ENCODE assay signal across 24 mouse cellular contexts in genomic region chr15:88957522-88957921, GRCm38 (mm10). TPM values are rescaled to one million over a fixed set of nuclear protein-coding genes. Genes with fewer than 3 reads are reported as not detected.
A peak's percentile ranks its signal among the peaks of the same experiment; 100 is the strongest.
DNase-seq lines count a peak whose midpoint lies in the region; ATAC-seq and TF ChIP-seq lines count a peak whose summit lies in the region.
"Had no signal": no experiment of that assay in that cellular context is flagged by ENCODE, and none has a peak within 500 bp of the region (broad histone marks: within the 10 kb centered on the region; RNA-seq: fewer than 3 reads in every experiment).

No protein-coding gene starts in this region.

- peak overlapping the region; percentile 23 for H3ac ChIP-seq in C2C12 (ENCODE audit: control insufficient read depth, insufficient read length, low read depth)

- no peaks in the 10 kb centered on the region for H3K79me2 ChIP-seq in C2C12 (ENCODE audit: control insufficient read depth, insufficient read depth)

- in situ Hi-C loops in Patski (cut with MboI; ENCODE audit: low pct_unique_long_range_greater_than_20kb): loop anchor here (10.0 kb wide), 1 partner anchor 247 kb away; no protein-coding TSS in a partner anchor

- CTCF ChIA-PET in Patski (lab: Charles Lee): no interaction called here

- no peak overlapping the region for H3K4me3 ChIP-seq in C2C12 (ENCODE audit: insufficient read depth, poor library complexity, severe bottlenecking)
- H3K4me3 ChIP-seq: embryonic facial prominence, embryonic 10.5 days; embryonic facial prominence, embryonic 12.5 days; forebrain, embryonic 10.5 days; forebrain, embryonic 12.5 days had no signal

- POLR2A ChIA-PET in Patski (lab: Charles Lee): no interaction called here

- H3K36me3 ChIP-seq in C2C12 (ENCODE audit: control insufficient read depth, insufficient read depth): no peaks in the 10 kb centered on the region
- H3K36me3 ChIP-seq: embryonic facial prominence, embryonic 10.5 days; embryonic facial prominence, embryonic 12.5 days had no signal

- H3K79me3 ChIP-seq in C2C12 (ENCODE audit: low read depth): no peaks in the 10 kb centered on the region

- H3K27me3 ChIP-seq in C2C12 (ENCODE audit: control insufficient read depth, insufficient read depth, insufficient read length) (peaks cover 15% of the 10 kb centered on the region), Patski (peaks cover 6% of the 10 kb centered on the region)

- TF ChIP-seq CTCF in C2C12 (IDR thresholded peaks at IDR 0.05; ENCODE audit: control insufficient read depth, insufficient read depth, insufficient read length): no peak
- TF ChIP-seq CTCF in Patski (IDR thresholded peaks at IDR 0.05): no peak

- peak; percentile 89 for ATAC-seq in Patski
- ATAC-seq in erythroid progenitor cell, adult 5-6 weeks (replicated peaks; ENCODE audit: low FRiP score, poor library complexity, severe bottlenecking): no peak
- ATAC-seq: forebrain, embryonic 14.5 days; forebrain, embryonic 16.5 days had no signal

- DNase-seq in 3134 (ENCODE audit: extremely low read depth, insufficient read length, low spot score) (peak; percentile 41), Patski (ENCODE audit: low read depth, low spot score) (no peak)
- DNase-seq in right cerebral cortex, postnatal 10 days (ENCODE audit: low spot score in 2 of 2): no peak
- DNase-seq: adrenal gland, adult 2 months; adrenal gland, postnatal 10 days; adrenal gland, postnatal 25 days; B cell, adult 2 months; cerebellum, adult 11 months; cerebellum, adult 18-20 months; cerebellum, adult 9-10 months; cerebellum, postnatal 10 days; cerebellum, postnatal 25 days had no signal

TF ChIP-seq in C2C12, 6 proteins besides CTCF, POLR2A, EP300 and RAD21:
- TF ChIP-seq FOSL1 (IDR thresholded peaks at IDR 0.05; ENCODE audit: insufficient read depth, low read length, poor library complexity, severe bottlenecking): no peak
- TF ChIP-seq MYOG (IDR thresholded peaks at IDR 0.05; ENCODE audit: control insufficient read depth, extremely low read depth, insufficient read length): no peak
- TF ChIP-seq USF1 (IDR thresholded peaks at IDR 0.05; ENCODE audit: low read depth): no peak
- no peak for TF ChIP-seq MAX (IDR thresholded peaks at IDR 0.05)
- TF ChIP-seq CEBPB (IDR thresholded peaks at IDR 0.05; ENCODE audit: low read depth): no peak
- no peak for TF ChIP-seq MYOD1 (IDR thresholded peaks at IDR 0.05; ENCODE audit: control insufficient read depth, insufficient read length, low read depth)

RNA-seq across cellular contexts. Expression of gene Ttll8, which starts 3.3 kb away (rescaled TPM):
- not detected for polyA plus RNA-seq in C2C12 (2012; fragmentation: generic; extraction: Trizol)
- 0.03 TPM for polyA plus RNA-seq in Patski (2021)
- not detected in 2 replicates for total RNA-seq in erythroid progenitor cell, adult 5-6 weeks (2015; ENCODE audit: low replicate concordance)
- not detected in 2 replicates for total RNA-seq in erythroid progenitor cell, adult 5-6 weeks (2017; ENCODE audit: low replicate concordance)
- total RNA-seq: adrenal gland, postnatal 10 days; adrenal gland, postnatal 25 days; MEL had no signal
- polyA plus RNA-seq: adrenal gland, adult 2 months; embryonic facial prominence, embryonic 10.5 days; embryonic facial prominence, embryonic 12.5 days; forebrain, embryonic 10.5 days had no signal

RNA-seq across cellular contexts. Expression of gene Mlc1, which starts 21.3 kb away (rescaled TPM):
- polyA plus RNA-seq in C2C12 (2012; fragmentation: generic; extraction: Trizol): 0.02 TPM
- 0.06 TPM for polyA plus RNA-seq in Patski (2021)
- total RNA-seq in erythroid progenitor cell, adult 5-6 weeks (2015; ENCODE audit: low replicate concordance): not detected in 2 replicates
- total RNA-seq in erythroid progenitor cell, adult 5-6 weeks (2017; ENCODE audit: low replicate concordance): not detected in 2 replicates
- total RNA-seq: adrenal gland, adult 2 months; adrenal gland, postnatal 25 days; MEL had no signal
- polyA plus RNA-seq: adrenal gland, adult 2 months had no signal

RNA-seq across cellular contexts. Expression of gene Mov10l1, which starts 25.2 kb away (rescaled TPM):
- polyA plus RNA-seq in C2C12 (2012; fragmentation: generic; extraction: Trizol) (not detected), Patski (2021) (not detected)
- total RNA-seq in erythroid progenitor cell, adult 5-6 weeks (2015; ENCODE audit: low replicate concordance): not detected in 2 replicates
- total RNA-seq in erythroid progenitor cell, adult 5-6 weeks (2017; ENCODE audit: low replicate concordance): under 0.01 TPM in 1 of 2 replicates, not detected in the other
- total RNA-seq: adrenal gland, adult 2 months; adrenal gland, postnatal 10 days; adrenal gland, postnatal 25 days; MEL had no signal
- polyA plus RNA-seq: adrenal gland, adult 2 months; brain, embryonic 14.5 days; cortical plate, adult 2 months; embryonic facial prominence, embryonic 10.5 days; forebrain, embryonic 10.5 days; forebrain, embryonic 12.5 days; forebrain, embryonic 14.5 days; forebrain, embryonic 16.5 days; frontal cortex, adult 2 months had no signal
